Mouse (Mus musculus) cerebellum, postnatal 36 days (tissue): Measurements from ENCODE around the gene Dynlt1a.
"Not testable (repeated sequence)": the region's sequence is repeated elsewhere in the genome, so short reads cannot be mapped to it uniquely, and the experiment has no call there.

Experiments used
- DNase-seq, 2 experiments: peaks; one replicate each; pipeline ENCODE4 v3.0.0; 2021 to 2022; ENCODE audit warnings: mixed read lengths in 2 of 2

Gene Dynlt1a

DNA sequence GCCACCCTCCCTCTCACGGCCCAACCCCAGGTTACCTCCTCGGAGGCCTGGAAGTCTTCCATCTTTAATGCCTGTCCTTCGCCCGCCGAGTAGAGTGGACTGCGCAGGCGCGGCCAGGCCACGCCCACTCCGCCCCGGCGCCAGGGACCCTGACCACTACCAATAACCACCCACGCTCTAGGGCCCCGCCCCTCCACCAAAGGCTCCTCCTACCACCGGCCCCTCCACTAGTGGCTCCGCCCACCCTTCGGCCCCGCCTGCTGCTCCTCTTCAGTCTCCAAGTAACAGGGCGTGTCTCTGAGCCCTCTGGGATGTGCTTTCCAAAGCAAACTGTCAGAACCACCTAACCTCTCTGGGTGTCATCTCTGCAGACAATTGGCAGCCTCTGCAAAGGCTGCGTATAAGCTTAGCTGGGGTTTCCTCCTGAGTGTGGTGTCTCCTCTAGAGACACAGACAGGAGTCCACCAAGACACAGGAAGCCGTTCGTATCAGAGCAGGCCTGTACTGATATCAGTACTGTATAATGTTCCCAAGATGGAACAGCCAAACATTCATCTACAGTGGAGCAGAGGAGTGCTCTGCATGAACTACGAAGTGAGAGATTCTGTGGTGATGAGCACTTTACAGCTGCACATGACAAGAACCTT lies at the start of gene Dynlt1a:
Dynlt1a (minus strand) TSS at position 162 of the 647 bp plus-strand sequence.
- peak; percentile 100 for DNase-seq

DNA sequence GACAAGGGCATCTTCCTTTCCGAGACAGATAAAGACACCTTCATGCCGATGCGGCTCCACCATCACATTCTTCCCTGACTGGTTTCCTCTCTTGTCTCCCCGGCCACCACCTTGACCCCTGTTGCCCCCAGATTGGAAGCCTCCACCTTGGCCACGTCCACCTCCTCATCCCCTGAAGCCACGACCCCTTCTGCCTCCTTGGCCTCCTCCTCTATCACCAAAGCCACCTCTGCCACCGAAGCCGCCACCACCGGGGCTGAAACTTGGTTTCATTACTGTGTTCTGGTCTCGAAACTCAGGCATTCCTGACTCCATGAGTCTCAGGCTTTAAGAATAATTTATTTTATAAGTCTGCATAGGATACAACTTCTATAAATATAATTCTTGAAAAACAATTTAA lies 38.0 kb upstream of the Dynlt1a start:
- DNase-seq = peak in 1 of 2 experiments; percentile 6

DNA sequence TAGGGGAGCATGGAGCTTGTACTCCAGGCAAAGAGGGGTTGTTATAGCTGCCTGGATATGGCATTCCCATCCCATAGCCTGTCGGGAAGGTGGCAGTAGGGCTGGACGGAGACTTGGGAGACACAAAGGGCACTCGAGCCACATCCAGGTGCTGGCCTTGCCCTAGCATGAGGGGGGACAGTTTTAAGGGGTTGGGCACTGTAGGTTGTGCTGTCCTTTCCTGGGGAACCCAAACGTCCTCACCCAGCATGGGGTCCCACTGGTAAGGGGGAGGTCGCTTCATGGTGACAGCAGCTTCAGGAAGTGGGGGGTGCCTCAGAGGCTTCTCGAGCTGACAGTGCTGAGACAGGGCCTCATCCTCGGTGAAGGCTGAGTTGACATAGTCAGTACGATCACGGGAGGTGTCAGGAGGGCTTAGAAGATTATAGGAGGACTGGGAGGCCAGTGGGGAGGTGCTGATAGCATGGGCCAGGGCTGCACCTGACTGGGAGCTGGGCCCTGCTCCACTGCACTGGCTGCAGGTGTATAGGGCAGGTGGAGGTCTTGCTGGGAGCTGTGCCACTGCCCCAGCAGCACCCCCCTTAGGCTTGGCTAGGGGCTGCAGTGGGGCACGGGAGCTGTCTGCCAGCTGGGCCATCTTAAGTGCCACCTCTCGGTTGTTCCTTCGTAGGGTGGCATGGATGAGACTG lies 25.4 kb upstream of the Dynlt1a start:
- DNase-seq = not testable (repeated sequence)

DNA sequence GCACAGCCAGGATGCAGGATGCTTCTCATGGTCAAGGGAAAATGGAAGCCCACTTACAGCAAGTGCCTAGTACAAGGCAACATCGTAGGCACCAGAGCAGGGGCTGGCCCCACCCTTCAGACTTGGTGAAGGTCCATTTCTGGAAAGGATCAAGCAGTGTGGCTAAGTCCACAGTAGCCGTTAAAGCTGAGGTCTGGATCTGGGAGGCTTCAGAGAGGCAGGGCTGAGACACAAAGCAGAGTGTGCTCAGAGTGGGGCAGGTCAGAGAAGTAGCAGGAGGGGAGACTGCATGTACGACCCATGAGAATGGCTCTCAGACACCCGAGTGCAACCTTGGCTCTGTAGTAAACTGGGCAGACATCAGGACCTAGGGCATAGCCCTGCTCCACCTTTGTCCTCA lies 11.7 kb upstream of the Dynlt1a start:
- DNase-seq = not testable (repeated sequence)

DNA sequence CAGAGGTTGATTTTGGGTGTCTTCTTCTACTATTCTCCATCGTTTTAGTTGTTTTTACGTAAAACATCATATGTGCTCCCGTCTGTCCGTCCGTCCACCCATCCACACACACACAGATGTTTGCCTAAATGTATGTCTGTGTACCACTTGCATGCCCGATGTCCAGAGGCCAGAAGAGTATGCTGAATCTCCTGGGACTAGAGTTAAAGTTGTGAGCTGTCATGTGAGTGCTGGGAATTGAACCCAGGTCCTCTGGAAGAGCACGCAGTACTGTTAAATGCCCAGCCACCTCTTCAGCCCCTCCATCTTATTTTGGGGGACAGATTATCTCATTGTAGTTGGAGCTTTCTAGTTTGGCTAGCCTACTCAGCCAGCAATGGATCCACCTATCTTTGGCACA lies 10.3 kb upstream of the Dynlt1a start:
- DNase-seq = not testable (repeated sequence)

DNA sequence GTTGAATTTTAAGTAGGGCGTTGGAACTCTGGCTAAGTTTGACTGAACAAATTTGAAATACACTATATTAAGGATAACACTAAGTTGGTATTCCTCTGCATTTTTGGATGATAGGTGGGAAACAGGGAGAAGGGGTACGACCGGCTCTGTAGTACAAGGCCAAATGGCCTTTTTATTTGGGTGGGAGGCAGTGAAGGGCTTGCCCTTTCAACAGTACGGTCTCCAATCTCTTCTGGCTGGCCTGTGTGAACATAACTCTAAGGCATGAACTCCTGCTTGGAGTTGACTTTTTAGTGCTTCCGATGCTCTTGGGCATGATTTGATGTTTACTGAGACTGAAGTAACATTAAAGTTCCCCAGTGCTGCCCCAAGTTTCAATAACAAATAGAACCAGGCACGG lies 8.2 kb upstream of the Dynlt1a start:
- not testable (repeated sequence) for DNase-seq

DNA sequence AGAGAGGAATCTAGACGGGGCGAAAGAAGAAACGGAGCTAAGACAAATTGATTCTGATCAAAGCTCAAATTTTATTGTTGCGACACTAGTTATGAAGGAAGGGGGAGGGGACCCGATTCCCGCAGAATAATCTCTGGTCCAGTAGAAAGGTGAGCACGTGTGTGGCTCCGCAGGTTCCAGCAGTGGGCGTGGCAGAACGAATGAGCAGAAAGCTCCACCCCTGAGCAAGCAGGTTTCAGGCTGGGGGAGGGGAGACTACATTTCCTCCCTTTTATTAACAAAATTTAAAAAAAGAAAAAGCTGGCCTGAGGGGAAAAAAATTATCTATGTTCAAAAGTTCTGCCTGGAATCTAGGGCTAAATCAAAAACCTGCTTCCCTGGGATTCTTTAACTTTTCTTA lies 7.7 kb upstream of the Dynlt1a start:
- DNase-seq = not testable (repeated sequence)

DNA sequence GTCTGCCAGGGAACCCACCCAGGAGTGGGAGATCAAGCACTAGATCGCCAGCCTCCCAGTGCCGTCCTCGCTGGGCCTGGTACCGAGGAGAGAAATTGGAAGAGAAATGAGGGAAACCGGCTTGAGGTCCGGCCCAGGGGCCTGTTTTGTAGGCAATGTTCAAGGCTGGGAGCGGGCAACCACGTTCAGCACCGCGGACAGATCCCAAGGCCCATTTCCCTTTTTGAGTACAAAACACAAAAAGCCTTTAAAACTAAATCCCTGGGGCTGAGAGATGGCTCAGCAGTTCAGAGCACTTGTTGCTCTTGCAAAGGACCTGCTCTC lies 4.4 kb upstream of the Dynlt1a start:
- DNase-seq = not testable (repeated sequence)

DNA sequence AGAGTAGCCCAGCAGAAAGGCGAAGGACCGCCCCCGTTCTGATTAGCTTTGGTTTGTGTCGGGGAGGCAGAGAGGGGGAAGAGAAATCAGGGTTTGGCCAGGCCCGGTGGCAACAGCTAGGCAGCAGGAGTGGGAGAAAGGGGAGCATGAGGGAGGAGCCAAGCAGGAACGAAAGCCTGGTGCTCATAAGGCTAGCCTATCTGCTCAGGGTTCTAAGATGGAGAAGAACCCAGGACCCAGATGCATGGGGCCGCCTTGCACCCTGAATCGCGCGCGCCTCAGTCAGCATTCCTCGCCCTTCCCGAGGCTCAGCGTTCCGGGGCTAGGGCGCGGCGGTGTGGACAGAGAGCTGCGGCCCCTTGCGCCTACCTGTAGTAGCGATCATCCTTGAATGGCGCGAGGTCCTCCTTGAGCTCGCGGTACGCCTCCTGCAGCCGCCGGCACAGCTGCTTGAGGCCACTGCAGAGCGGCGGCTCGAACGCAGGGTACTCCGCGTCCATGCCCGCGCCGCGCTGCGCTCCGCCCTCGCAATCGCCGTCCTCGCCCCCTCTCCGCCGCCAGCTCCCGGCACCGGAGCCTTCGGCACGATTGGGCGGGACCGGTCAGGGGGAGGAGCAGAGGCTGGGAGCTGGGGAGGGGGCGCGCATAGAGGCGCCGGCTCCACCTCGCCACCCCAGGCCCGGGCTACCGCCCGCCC lies 3.9 kb upstream of the Dynlt1a start:
- DNase-seq = not testable (repeated sequence)

DNA sequence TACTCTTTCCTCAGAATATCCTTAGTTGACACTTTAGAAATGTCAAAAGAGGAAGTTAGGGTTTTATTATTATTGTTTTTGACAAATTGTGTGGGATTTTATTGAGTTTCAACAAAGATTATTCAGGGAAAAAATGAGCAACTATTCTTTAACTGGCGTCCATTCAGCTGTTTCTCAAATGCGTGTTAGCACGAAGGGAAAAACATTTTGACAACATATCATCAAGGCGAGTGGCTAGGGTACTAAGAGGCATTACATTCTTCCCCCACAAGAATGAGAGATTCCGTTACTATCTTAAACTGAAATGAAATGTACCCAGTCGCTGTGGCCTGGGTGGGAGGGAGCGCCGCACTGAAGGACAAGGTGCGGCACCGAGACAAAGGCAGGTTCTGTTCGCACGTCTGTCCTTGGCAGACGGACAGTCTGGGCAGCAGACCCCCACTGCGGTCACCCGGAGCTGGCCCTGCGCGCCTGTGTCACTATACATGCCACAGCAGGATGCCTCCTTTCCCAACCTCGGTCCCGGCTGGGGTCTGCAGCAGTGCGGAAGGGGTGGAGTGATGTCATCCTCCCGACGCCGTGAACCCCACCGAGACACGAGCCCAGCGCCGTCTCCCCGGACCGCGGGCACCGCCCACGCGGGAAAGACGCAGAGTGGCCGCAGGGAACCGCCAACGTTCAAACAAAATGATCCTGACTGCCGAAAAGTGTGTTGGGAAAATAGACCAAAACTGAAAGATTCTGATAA lies 747 bp downstream of the Dynlt1a start:
- peak; percentile 71 for DNase-seq

DNA sequence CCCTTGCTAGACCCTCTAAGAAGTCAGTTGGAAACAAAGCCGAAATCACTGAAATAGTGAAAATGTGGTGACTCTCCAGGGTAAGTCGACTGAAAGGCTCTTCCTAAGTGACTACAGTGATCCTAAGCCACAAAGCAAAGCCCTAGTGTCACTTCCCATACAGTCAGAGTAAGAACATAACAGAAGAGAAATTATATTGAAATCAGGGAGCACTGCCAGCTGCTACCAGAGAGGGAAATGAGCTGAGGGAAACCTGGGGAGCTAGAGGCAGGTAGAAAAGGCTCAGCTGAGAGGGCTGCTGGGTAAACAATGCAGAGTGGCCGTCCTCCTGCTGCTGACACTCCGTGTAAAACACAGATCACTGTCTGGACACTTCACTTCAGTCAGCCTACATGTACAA lies 1.6 kb downstream of the Dynlt1a start:
- peak in 1 of 2 experiments; percentile 56 for DNase-seq

DNA sequence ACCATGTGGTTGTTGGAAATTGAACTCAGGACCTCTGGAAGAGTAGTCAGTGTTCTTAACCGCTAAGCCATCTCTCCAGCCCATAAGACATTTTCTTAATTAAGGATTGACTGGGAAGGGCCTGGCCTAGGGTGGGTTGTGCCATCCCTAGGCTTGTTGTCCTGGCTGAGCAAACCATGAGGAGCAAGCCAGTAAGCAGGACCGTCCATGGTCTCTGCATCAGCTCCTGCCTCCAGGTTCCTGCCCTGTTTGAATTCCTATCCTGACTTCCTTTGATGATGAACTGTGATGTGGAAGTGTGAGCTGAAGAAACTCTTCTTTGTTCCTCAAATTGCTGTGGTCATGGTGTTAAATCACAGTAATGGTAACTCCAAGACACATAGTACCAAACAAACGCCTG lies 2.8 kb downstream of the Dynlt1a start:
- not testable (repeated sequence) for DNase-seq

DNA sequence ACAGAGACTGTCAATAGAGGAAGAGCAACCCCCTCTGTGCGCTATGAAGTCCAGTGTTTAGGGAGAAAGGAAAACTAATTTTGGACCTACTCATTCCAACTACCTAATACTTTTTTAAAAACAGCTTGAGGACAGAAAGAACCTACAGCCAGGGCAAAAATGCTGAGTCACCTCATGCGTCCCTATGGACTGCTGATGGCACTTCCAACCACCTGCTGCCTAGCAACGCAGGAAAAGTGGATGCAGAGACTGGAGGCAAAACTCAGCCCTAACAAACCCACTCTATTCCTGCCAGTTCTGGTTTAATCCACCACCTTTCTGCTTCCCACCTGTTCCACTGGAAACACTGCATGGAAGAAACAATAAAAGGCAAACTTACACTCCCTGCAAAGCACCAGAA lies 4.5 kb downstream of the Dynlt1a start:
- DNase-seq = not testable (repeated sequence)

DNA sequence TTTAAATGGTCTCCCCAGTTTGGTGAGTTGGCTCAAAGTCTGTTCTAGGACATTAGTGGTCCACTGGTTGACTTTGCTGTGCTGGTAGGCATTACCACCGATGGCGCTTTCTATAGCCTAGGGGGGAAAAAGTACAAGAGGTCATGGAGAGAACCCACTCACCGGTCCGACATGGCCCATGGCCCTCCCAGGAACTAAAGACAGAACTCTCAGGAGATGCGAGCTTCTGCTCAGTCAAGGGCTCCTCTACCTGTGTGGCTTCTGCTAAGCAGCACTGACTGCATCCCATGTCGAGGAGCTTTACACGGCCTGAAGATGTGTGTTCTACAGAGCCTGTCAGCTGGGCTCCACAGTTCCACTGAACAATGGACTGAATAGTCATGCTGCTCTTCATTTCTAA lies 5.6 kb downstream of the Dynlt1a start:
- DNase-seq = not testable (repeated sequence)

DNA sequence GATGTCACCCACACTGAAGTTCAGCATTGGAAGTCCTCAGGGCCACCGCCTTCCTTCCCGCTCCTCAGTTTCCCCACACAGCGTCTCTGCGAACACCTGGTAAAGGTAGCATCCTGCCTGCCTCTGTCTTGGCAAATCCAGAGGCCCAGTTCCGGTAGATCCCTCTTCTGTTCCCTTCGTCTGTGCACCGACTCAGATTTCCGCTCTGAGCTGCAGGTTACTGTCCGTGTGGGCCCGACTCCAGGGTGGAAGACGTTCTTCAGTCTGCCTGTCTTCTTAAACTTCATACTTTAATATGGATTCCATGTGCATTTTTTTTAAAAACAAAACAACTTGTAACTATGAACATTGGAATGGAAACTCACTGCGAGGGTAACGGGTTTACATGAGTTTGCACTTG lies 10.8 kb downstream of the Dynlt1a start:
- DNase-seq = not testable (repeated sequence)

DNA sequence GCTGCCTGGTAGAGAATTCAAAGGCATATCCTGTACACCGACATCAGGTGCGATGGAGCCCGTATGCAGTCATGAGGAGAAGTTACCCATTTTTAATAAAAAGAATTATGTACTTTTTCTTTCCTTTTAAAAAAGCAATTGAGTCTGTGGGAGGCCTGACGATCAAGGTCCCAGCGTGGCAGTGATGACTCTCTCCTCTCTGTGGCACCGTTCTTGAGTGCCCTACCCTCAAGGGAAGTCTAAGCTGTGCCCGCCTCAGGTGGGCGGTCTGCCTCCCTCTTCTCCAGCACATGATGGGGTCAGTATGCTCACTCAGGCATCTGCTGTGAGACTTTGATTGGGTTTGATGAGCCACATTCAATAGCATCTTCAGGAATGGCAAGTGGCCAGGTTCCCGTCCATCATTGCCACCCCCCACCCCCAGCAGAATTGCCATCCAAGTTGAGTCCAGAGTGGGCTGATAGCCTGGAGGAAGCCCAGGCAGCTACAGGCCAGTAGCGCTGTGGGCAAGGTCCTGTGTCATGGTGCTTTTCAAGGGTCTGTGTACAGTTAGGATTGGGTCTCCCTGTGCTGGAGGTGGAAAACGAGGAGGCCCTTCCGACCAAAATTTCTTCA lies 11.5 kb downstream of the Dynlt1a start:
- DNase-seq = peak in 1 of 2 experiments; percentile 15

DNA sequence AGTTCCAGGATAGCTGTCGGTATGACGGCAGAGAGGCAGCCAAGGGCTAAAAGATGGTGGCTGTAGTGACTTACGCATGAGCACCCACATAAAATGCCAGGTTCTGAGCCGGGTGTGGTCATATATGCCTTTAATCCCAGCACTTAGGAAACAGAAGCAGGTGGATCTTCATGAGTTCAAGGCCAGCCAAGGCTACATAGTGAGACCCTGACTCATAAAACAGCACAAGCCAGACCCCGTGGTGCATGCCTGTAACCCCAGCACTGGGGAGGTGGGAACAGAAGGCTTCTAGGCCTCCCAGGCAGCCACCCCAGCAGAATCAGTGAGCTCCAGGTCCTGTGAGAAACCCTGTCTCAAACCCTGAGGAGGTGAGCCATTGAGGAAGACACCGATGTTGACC lies 12.4 kb downstream of the Dynlt1a start:
- not testable (repeated sequence) for DNase-seq

DNA sequence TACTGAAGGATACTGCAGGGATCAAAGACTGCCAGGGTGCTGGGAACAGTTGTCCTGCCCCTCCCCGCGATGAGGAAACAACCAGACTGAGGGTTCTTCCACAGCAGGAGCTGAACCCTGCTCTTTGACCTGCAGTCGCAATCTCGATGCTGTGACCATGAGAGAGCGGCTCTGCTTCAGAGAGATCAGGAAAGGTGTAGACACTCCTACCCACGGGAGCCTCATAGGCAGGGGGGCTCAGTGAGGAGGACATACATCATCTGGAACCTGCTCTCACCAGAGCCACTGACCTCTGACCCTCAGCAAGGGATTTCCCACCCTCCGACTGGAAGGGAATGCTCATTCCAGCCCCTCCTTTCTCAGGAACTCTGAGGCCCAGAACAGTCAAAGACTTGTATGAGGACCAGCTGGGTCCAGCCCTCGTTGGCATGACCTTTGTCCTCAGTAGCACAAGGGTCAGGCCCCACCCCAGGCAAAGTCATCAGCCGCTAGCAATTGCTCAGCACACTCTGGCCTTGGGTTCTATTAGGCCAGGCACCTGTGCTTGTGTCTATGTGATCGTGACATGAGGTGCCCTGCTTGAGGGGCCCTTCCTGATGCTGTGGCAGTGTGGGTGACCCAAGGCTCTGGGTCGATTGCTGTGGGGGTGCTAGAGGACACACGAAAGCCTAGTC lies 17.0 kb downstream of the Dynlt1a start:
- not testable (repeated sequence) for DNase-seq

DNA sequence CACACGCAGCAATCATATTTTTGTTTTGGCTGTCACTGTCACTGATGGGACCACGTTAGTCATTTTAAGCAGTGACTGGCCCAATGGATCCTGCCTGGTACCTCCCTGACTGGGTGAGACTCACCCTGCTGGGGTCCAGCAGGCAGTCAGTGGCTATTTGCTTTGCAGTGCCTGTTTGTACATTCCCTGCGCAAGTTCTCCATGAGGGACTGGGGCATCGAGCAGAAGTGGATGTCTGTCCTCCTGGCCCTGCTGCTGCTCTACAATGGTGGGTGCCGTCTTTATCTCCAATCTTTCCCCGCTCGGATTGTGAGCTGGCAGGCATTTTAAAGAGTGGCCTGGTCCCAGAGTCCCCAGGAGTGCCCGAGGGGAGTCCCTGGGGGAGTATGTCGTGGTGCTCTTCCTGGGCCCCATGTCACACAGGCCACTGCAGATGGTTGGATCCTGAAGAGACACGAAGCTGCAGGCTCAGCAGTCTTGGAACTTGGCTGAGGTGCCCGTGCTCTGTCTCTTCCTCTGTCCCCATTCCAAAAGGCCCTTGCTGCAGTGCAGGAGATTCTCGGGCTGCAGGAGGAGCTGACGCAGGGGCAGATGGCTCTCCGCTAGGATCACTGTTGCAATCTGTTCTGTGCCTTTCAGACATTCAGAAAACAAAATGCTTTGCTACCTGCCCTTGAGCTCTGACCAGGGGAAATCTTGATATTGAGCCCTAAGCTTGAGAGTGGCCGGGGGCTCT lies 20.1 kb downstream of the Dynlt1a start:
- DNase-seq = peak; percentile 37 to 57

DNA sequence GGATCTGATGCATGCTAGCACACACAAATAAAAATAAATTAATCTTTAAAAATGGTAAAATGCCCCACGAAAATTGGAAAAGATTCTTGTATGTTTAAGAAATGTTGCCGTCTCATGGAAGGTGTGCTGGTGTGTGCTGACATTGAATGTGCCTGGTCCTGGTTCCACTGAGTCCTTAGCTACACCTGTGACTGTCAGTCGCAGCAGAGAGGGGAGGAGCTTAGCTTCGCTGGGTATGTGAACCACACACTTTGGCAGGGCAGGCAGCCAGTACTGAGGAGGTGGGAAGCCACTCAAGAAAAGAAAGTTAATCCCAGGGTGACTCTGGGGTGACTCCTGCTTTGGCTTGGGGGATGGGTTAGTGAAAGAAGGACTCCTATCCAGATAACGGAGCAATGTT lies 23.4 kb downstream of the Dynlt1a start:
- DNase-seq = not testable (repeated sequence)

DNA sequence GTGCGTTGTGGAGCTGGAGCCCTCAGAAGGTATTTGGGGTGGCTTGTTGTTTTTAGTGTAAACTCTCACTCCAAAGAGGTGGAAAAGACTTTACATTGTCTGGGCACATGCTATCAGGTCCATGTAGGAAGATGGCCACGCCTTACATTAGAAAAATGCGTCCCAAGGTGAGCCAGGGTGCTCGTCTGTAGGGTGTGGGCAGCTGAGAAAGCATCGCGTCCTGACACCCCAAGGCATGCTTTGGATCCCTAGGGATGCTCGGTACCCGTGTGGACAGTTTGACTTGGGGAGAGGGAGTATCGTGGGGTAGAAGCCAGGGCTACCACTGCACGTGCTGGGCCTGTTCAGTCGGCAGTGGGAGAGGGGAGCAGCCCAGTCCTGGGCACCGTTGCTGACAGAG lies 28.3 kb downstream of the Dynlt1a start:
- DNase-seq = not testable (repeated sequence)
